In the genomic region with DNA sequence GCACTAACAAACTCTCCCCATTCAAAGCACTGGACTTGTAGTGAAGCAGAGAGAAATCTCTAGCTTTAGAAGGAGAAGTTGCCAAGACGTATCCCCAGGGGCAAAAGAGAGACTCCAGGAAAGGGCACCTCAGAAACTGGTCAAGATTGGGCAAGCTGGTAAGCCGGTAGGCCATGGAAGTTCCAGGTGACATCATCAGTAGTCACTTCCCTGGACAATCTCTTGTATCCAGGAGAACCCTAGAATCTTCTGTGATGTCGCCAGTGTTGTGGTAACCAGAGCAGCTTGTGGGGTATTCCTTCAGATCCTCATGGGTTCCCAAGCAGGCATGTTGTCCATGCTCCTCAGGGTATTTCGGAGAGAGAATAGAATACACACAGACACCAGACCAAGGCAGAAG, we compare ENCODE assay signal across 19 mouse cellular contexts. TPM values are rescaled to one million over a fixed set of nuclear protein-coding genes. Genes with fewer than 3 reads are reported as not detected.
DNase-seq lines count a peak whose midpoint lies in the region; TF ChIP-seq lines count a peak whose summit lies in the region.
"Not testable (repeated sequence)": the region's sequence is repeated elsewhere in the genome, so short reads cannot be mapped to it uniquely, and the experiment has no call there.
"Had no signal": no experiment of that assay in that cellular context is flagged by ENCODE, and none has a peak within 500 bp of the region (broad histone marks: within the 10 kb centered on the region; RNA-seq: fewer than 3 reads in every experiment).

A gene (plus strand): TSS at position 301 of the 400 bp plus-strand sequence.

- H3K27ac ChIP-seq in testis, adult 2 months (ENCODE audit: control insufficient read depth, insufficient read depth, low read depth, low read length): not testable (repeated sequence)

- not testable (repeated sequence) for H3K27me3 ChIP-seq in testis, adult 2 months (ENCODE audit: control insufficient read depth, insufficient read depth, low read length)

- not testable (repeated sequence) for H3K4me1 ChIP-seq in testis, adult 2 months (ENCODE audit: control insufficient read depth, insufficient read depth, low read length)

- TF ChIP-seq CTCF in testis, adult 2 months (IDR thresholded peaks at IDR 0.05; ENCODE audit: control insufficient read depth, insufficient read depth, insufficient replicate concordance, low read depth, low read length): not testable (repeated sequence)

- not testable (repeated sequence) for TF ChIP-seq POLR2A in testis, adult 2 months (IDR thresholded peaks at IDR 0.05; ENCODE audit: control insufficient read depth, low read depth, low read length)

- H3K36me3 ChIP-seq in testis, adult 2 months (ENCODE audit: control insufficient read depth, insufficient read depth, low read length): not testable (repeated sequence)

- DNase-seq in adrenal gland, postnatal 10 days: peak; percentile 1

- H3K4me3 ChIP-seq in testis, adult 2 months (ENCODE audit: control insufficient read depth, low read depth, low read length): peak within 1 kb of the TSS; percentile 59

RNA-seq across cellular contexts. Expression of the gene that starts here (rescaled TPM):
- total RNA-seq in adrenal gland, postnatal 10 days (2021): not detected
- polyA plus RNA-seq in testis, adult 2 months (2012; rRNA removed): 2.8 and 4.1 TPM in 2 replicates
- total RNA-seq: adrenal gland, adult 18-20 months; adrenal gland, adult 2 months; adrenal gland, adult 8-10 months; adrenal gland, postnatal 14 days; adrenal gland, postnatal 25 days; adrenal gland, postnatal 36 days; adrenal gland, postnatal 4 days; CH12.LX; ES-E14; MEL had no signal
- polyA plus RNA-seq: activated CD4-positive, CD25-positive, alpha-beta regulatory T cell, adult 4 months; adrenal gland, adult 2 months; brain, embryonic 14.5 days; C2C12; CD4-positive, CD25-positive, alpha-beta regulatory T cell, adult 4 months; cerebellum, adult 2 months; G1E; Patski had no signal

Comparison
In these comparisons a context has a peak if more than half of its experiments do, and no peak if none do; other contexts are left out.
1. Peak in DNase-seq in adrenal gland, postnatal 10 days; RNA of the gene not detected or under 1 TPM.